Mouse (Mus musculus) hindbrain, embryonic 16.5 days (tissue): ENCODE results near the gene Sox1. TPM values are rescaled to one million over a fixed set of nuclear protein-coding genes. Genes with fewer than 3 reads are reported as not detected.

Source experiments
- ATAC-seq: fragments of 200-750 bp; cut with Nextera tagmentation; 2 replicates; pipeline ENCODE4 v1.8.0; 2017; ENCODE audit warnings: moderate TSS enrichment, moderate library complexity
- H3K27ac ChIP-seq: fragments of 300-500 bp; sonication (generic); 2 replicates; pipeline ENCODE4 v1.5.1; 2014; ENCODE audit warnings: low read depth, mild to moderate bottlenecking, control low read depth, low read length, moderate library complexity
- H3K27me3 ChIP-seq: fragments of 300-500 bp; sonication (generic); replicated peaks from 2 replicates; pipeline ENCODE4 v1.6.1; 2014; ENCODE audit warnings: low read length; ENCODE audit not compliant: control insufficient read depth, insufficient read depth
- H3K36me3 ChIP-seq: fragments of 300-500 bp; sonication (generic); 2 replicates; pipeline ENCODE4 v1.6.1; 2014; ENCODE audit warnings: mild to moderate bottlenecking, low read length, moderate library complexity, mixed read lengths; ENCODE audit not compliant: control insufficient read depth, insufficient read depth
- H3K4me1 ChIP-seq: fragments of 300-500 bp; sonication (generic); 2 replicates; pipeline ENCODE4 v1.6.1; 2014; ENCODE audit warnings: low read depth, low read length; ENCODE audit not compliant: control insufficient read depth, insufficient read depth
- H3K4me2 ChIP-seq: fragments of 300-500 bp; sonication (generic); 2 replicates; pipeline ENCODE4 v1.6.1; 2014; ENCODE audit warnings: mild to moderate bottlenecking, low read length, control low read depth, moderate library complexity
- H3K4me3 ChIP-seq: fragments of 300-500 bp; sonication (generic); 2 replicates; pipeline ENCODE4 v1.5.1; 2014; ENCODE audit warnings: mild to moderate bottlenecking, low read length, control low read depth, moderate library complexity
- H3K9ac ChIP-seq: fragments of 300-500 bp; sonication (generic); 2 replicates; pipeline ENCODE4 v1.6.1; 2014; ENCODE audit warnings: low read depth, mild to moderate bottlenecking, control low read depth, low read length, moderate library complexity
- H3K9me3 ChIP-seq: fragments of 300-500 bp; sonication (generic); 2 replicates; pipeline ENCODE4 v1.6.1; 2014; ENCODE audit warnings: mild to moderate bottlenecking, low read length, moderate library complexity; ENCODE audit not compliant: control insufficient read depth
- WGBS: fragments of 180-500 bp; shearing (Covaris S2); extraction: QIAGEN DNeasy Blood & Tissue Kit; methylation state at CpG from one replicate; pipeline ENCODE4 v1.1.7; 2014; 5-methylcytosine and 5-hydroxymethylcytosine counted together
- polyA plus RNA-seq: library from polyadenylated mRNA; unstranded; fragments of >200 nt; fragmentation: Nextera tagmentation; extraction: Ambion mirVana; gene quantifications from 2 replicates; pipeline ENCODE4 v1.2.1, GENCODE M21; 2015

The Sox1 gene
- polyA plus RNA-seq, 1 experiment from 2014 or later, result 1.2 TPM

DNA sequence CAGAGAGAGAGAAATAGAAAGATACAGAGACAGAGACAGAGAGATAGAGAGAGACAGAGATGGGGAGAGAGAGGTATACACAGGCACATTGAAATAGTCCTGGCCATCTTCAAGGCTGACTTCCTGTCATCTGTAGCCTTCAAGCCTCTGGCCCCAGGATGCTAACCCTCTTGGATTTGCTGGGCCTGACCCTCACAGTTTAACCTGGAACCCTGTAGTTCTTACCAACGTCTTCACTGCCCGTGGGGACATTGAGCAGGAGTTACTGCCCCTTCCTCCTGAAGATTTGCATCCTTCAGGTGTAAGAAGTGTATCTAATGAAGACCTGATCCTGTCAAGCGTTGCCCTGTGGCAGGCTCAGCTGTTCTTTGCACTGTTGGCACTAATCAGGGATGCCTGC lies 14.0 kb upstream of the Sox1 start:
- ATAC-seq, result no peak

DNA sequence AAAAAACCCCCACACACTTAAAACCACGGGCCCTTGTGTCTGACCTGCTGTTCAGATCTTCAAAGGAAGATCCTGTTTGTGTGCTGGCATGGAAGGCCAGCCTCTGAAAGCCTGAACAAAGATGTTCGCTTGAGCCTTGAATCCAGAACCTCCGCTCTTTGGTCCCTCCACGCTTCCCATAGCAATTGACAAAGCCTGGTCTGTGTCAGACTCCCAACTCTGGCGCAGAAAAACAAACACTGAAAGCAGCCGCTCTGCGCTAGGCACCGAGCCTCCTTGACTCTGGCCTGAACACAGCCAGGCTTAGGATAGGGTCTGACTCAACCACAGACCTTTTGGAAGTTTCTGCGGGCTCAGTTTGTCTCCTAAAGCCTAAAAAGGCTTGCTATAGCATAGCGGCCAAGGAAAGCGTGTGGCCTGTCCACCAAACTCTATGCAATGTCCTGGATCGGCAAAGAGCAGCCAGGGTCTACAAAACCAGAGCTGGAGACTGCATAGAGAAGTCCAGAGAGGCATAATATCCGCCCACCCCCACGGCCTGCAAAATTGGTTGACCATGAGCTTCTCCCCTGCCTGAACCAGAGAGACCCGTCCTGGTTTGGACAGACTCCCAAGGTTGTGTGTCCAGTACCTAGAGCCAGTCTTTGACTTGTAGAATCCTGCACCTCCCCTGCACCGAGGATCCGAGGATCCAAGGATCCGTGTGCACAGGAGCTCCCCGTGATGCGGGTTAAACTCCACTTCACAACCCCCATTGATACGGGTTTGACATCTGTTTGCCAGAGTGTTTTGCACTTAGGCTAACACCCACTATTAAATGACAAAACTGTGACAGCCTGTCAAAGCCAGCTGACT lies 12.2 kb upstream of the Sox1 start:
- H3K27ac ChIP-seq, result no peak overlapping the region
- WGBS, result 6% methylated on average over 21 of the region's 21 CpGs
- no peak overlapping the region for H3K4me3 ChIP-seq
- no peaks in the 10 kb centered on the region for H3K9me3 ChIP-seq
- H3K9ac ChIP-seq, result no peak overlapping the region
- peaks cover 29% of the 10 kb centered on the region for H3K27me3 ChIP-seq
- H3K4me2 ChIP-seq, result no peak overlapping the region
- peaks cover 9% of the 10 kb centered on the region; the same call in 1 of the 2 replicates for H3K4me1 ChIP-seq
- H3K36me3 ChIP-seq, result no peaks in the 10 kb centered on the region
- no peak for ATAC-seq

More for the DNA sequence above, 14.0 kb upstream of the Sox1 start:
- 81% methylated on average over 3 of the region's 3 CpGs for WGBS
- no peak overlapping the region for H3K9ac ChIP-seq
- no peak overlapping the region for H3K4me2 ChIP-seq
- H3K36me3 ChIP-seq, result no peaks in the 10 kb centered on the region
- no peak overlapping the region for H3K27ac ChIP-seq
- no peaks in the 10 kb centered on the region for H3K9me3 ChIP-seq
- peaks cover 19% of the 10 kb centered on the region for H3K27me3 ChIP-seq
- peaks cover 9% of the 10 kb centered on the region; the same call in 1 of the 2 replicates for H3K4me1 ChIP-seq
- H3K4me3 ChIP-seq, result no peak overlapping the region

DNA sequence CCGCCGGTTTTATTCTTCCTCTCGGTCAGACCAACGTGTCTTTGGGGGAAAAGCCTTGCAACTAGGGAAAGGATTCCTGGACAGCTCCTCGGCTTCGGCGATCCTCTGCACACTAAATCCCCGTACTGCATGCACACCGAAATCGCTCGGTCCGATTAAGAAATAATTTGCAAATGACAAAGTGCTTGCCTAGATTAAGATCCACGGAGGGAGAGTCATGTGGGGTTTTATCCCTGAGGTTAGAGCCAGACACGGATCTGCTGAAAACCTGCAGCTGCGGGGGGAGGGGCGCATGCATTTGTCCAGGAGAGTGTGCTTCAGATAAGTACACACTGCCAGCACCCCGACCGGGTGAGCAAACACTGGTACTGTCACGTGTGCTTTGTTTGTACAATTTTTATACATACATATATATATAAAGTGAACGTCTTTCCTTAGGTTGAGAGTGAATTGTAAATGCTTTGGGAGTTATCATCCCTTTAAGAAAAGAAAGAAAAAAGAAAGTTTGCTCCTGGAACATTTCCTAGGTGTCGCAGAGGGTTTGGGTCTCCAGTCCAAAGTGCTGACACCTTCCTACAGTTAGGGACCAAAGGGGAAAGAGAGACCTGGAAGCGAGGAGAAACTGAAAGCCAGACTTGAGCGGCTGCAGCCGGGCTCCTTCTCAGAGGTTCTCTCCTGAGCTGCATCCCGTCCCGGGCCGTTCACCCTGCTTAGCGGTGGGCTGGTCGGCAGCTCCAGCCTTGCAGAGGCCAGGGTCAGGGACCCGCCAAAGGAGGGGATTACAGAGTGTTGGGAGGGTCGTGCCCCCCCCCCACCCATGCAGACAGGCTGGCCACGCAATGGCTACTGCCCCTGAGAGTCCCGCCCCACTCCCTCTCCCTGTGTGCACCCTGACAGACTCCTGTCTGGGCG lies 10.9 kb upstream of the Sox1 start:
- H3K36me3 ChIP-seq, result no peaks in the 10 kb centered on the region
- peak overlapping the region; percentile 62 for H3K4me2 ChIP-seq
- peaks cover 40% of the 10 kb centered on the region for H3K27me3 ChIP-seq
- ATAC-seq, result peak; percentile 48
- H3K9me3 ChIP-seq, result no peaks in the 10 kb centered on the region
- H3K4me1 ChIP-seq, result peaks cover 9% of the 10 kb centered on the region; the same call in 1 of the 2 replicates
- under 1% methylated on average over 34 of the region's 34 CpGs for WGBS
- H3K9ac ChIP-seq, result peak overlapping the region; percentile 29; the same call in 1 of the 2 replicates
- 0 out of 2 replicates have a peak overlapping the region, but pooled peaks have one; percentile 49 for H3K27ac ChIP-seq
- peak overlapping the region; percentile 41 for H3K4me3 ChIP-seq

DNA sequence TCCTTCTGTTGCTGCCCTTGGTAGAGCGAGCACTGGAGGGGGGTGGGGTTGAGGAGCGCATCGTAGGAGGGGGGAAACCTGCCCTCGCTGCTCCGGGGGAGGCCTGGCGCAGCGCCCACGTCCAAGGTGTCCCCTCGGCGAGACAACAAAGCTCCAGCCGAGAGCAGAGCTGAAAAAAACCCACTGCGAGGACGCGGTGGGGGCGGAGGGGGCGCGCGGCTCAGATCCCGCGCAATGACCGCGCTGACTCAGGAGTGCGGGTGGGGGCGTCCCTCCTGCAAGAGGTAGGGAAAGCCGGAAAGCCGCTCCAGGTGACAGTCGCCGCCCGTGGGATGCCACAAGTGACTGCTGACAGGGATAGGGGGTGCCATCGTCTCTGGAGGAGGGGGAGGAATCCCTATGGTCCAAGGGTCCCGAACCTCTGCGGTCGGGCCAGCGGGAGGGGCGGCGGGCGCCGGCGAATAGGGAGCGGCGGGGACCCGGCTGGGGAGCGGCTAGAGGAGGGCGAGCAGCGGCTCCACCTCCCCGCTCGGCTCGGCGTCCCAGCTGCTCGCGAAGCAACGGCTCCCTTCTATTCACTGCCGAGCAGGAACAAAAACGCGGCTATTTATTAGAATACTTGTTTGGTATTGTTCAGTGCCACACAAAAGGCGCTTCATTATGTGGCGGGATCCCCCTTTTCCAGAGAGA lies 10.0 kb upstream of the Sox1 start:
- Histone ChIP-seq H3K27ac (peak overlapping the region; percentile 56), H3K36me3 (no peaks in the 10 kb centered on the region), H3K4me1 (peaks cover 9% of the 10 kb centered on the region; the same call in 1 of the 2 replicates), H3K9ac (peak overlapping the region; percentile 58), H3K27me3 (peaks cover 41% of the 10 kb centered on the region), H3K4me3 (peak overlapping the region; percentile 41), H3K4me2 (peak overlapping the region; percentile 62), H3K9me3 (no peaks in the 10 kb centered on the region)
- ATAC-seq, result peak; percentile 64; the same call in 1 of the 2 replicates
- under 1% methylated on average over 55 of the region's 57 CpGs for WGBS

DNA sequence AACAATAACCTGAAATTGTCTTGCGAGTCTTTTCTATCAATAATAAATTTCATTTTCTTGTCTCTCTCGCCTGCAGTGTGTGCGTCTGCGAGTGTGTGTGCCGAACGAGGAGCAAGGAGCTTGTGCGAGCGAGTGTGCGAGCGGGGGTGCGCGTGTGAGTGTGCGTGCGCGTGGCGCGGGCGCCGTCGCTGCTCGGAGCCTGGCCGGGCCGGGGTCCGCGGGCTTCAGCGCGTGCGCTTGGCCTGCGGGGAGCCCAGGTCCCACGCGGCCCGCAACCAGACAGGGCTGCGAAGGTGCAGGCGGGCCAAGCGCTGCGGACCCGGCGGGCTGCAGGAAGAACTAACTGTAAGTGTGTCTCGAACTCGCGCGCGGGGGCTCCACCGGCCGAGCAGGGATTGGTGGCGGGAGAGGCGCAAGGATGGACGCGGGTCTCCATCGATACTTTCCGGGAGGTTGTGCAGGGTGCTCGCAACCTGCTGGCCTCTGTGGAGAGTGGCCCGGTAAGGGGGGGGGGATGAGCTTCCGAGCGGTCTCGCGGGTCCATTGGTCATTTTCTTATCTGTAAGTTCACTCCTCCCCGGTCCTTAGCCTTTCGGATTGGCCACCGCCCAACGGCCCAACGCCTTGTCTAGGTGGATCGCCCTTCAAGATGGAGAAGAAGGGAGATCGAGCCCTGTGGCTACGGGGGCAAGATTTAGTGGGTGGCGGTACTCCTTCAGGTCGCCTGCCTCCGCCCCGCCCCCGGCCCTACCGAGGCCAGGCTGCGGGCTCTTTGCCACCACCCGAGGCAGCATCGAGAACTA lies 9.2 kb upstream of the Sox1 start:
- H3K4me3 ChIP-seq, result peak overlapping the region; percentile 41
- H3K27ac ChIP-seq, result peak overlapping the region; percentile 29
- H3K9me3 ChIP-seq, result no peaks in the 10 kb centered on the region
- H3K27me3 ChIP-seq, result peaks cover 41% of the 10 kb centered on the region
- peaks cover 9% of the 10 kb centered on the region; the same call in 1 of the 2 replicates for H3K4me1 ChIP-seq
- under 1% methylated on average over 74 of the region's 74 CpGs for WGBS
- peak overlapping the region; percentile 59 for H3K9ac ChIP-seq
- ATAC-seq, result 0 out of 2 replicates have a peak, but pooled peaks have one; percentile 25
- H3K36me3 ChIP-seq, result no peaks in the 10 kb centered on the region
- peak overlapping the region; percentile 62 for H3K4me2 ChIP-seq

DNA sequence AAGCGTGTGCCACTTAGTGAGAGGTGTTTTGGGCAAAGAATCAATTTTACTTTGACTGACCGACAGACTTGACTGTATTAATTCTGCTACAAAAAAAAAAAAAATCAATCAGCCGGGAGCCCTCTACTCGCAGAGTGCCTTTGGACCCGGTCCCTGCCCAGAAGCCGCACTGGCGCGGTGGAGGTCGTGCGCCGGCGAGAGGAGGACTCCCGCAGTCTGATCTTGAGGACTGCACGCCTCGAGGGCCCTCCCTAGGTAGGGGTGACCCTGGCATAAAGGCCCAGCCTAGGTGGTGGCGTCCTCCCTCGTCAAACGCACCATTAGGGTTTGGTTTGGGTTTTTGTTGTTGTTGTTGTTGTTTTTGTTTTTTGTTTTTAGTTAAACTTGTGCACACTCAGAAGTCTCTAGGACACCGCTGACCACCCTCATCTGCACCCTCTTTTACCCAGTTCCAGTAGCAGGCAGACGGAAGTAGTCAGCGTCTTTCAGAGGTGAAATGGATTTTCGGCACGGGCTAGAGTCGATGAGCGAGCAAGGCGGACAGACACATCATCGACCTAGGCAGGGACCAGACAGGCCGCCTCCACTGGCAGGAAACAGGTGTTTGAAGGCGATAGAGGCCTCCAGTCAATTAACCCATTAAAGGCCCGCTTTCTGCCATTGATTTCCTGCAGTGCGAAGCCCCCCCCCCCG lies 8.4 kb upstream of the Sox1 start:
- Histone ChIP-seq H3K9ac (no peak overlapping the region), H3K4me1 (peaks cover 9% of the 10 kb centered on the region; the same call in 1 of the 2 replicates)
- WGBS, result 4% methylated on average over 31 of the region's 32 CpGs

DNA sequence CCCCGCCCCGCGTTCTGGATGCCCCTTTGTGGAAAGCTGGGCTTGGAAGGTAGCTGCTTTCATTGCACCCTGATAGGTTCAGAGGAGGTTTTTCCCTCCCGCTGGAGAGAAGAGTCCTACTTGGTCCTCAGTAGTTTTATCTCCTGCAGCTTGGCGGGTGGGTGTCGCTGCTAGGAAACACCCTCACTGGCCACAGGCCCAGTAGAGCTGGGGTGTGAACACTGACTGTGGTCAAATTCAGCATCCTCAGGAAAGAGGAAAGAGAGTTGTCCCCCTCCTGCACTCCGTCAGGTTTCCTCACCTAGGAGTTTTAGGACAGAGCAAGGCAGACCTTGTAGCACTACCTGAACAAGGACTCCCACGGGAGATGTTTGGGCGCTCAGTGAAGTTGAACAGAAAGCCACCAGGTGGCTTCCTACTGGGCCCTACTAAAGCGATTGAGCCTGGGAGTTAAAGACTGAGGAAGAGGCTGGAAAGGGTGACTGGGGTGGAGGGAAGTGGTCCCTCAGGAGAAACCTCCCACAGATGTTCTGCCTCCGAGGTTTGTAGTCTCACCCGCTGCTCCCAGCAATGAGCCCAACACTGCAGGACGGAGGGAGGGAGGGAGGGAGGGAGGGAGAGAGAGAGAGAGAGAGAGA lies 7.8 kb upstream of the Sox1 start:
- Histone ChIP-seq H3K4me3 (no peak overlapping the region), H3K9ac (no peak overlapping the region), H3K27ac (no peak overlapping the region), H3K9me3 (no peaks in the 10 kb centered on the region), H3K4me2 (peak overlapping the region; percentile 2), H3K27me3 (peaks cover 40% of the 10 kb centered on the region), H3K4me1 (peaks cover 9% of the 10 kb centered on the region; the same call in 1 of the 2 replicates), H3K36me3 (no peaks in the 10 kb centered on the region)
- no peak for ATAC-seq
- 12% methylated on average over 13 of the region's 13 CpGs for whole genome bisulfite sequencing

More for the DNA sequence above, 8.4 kb upstream of the Sox1 start:
- no peak for ATAC-seq
- H3K27ac ChIP-seq, result no peak overlapping the region
- H3K36me3 ChIP-seq, result no peaks in the 10 kb centered on the region
- H3K4me3 ChIP-seq, result peak overlapping the region; percentile 41
- peak overlapping the region; percentile 62 for H3K4me2 ChIP-seq
- H3K27me3 ChIP-seq, result peaks cover 41% of the 10 kb centered on the region
- no peaks in the 10 kb centered on the region for H3K9me3 ChIP-seq
